ENCODE assay signal across 24 mouse cellular contexts in the genomic region with DNA sequence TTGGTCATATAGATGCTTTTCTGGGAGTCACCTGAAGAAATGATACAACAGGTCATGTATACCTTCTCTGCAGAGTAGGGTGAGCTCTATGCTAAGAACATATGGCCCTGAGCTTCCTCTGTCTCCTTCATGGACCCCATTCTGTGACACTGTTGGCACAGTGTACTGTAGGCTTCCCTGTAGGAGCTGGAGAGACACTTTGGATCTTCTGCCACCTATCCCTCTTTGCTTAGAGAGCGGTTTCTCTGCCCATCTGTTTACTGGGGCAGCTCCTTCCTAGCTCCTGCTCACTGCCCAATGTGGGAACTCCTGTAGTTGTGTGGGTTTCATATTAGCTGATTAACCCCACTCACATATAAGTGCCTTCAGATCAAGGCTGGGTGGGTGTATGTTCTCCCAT. TPM values are rescaled to one million over a fixed set of nuclear protein-coding genes. Genes with fewer than 3 reads are reported as not detected.
DNase-seq lines count a peak whose midpoint lies in the region; ATAC-seq and TF ChIP-seq lines count a peak whose summit lies in the region.
"Had no signal": no experiment of that assay in that cellular context is flagged by ENCODE, and none has a peak within 500 bp of the region (broad histone marks: within the 10 kb centered on the region; RNA-seq: fewer than 3 reads in every experiment).

No protein-coding gene starts in this region.

- 19% methylated on average over 1 of the region's 1 CpGs for WGBS in cerebellum, adult 2 months
- WGBS in embryonic facial prominence, embryonic 13.5 days = 91% methylated on average over 1 of the region's 1 CpGs
- WGBS in heart, adult 2 months = 94% methylated on average over 1 of the region's 1 CpGs
- 80% methylated on average over 1 of the region's 1 CpGs for WGBS in liver, postnatal 0 days (ENCODE audit: insufficient replicate concordance)

- no peak for TF ChIP-seq POLR2A in cerebellum, adult 2 months (IDR thresholded peaks at IDR 0.05; ENCODE audit: borderline replicate concordance, insufficient read depth, low read length)
- no peak for TF ChIP-seq POLR2A in heart, adult 2 months (IDR thresholded peaks at IDR 0.05; ENCODE audit: insufficient read depth, low read depth, low read length)

- no peak overlapping the region for H3K4me2 ChIP-seq in embryonic facial prominence, embryonic 13.5 days
- H3K4me2 ChIP-seq in liver, postnatal 0 days (ENCODE audit: low read depth, low read length) = no peak overlapping the region
- H3K4me2 ChIP-seq: hindbrain, embryonic 12.5 days; limb, embryonic 15.5 days; lung, embryonic 14.5 days; midbrain, embryonic 12.5 days; neural tube, embryonic 13.5 days had no signal

- no peak for ATAC-seq in embryonic facial prominence, embryonic 13.5 days (ENCODE audit: insufficient number of reproducible peaks, insufficient read depth, low FRiP score, low TSS enrichment, low read depth)
- ATAC-seq in liver, postnatal 0 days = no peak
- ATAC-seq: CD4-positive, CD25-positive, alpha-beta regulatory T cell, adult 4 months; forebrain, embryonic 16.5 days; hindbrain, postnatal 0 days; intestine, embryonic 16.5 days had no signal

- H3K4me3 ChIP-seq in cerebellum, adult 2 months (replicated peaks; ENCODE audit: insufficient read depth, low read depth, low read length) = no peak overlapping the region
- no peak overlapping the region for H3K4me3 ChIP-seq in embryonic facial prominence, embryonic 13.5 days
- H3K4me3 ChIP-seq in heart, adult 2 months = no peak overlapping the region
- H3K4me3 ChIP-seq in liver, postnatal 0 days (ENCODE audit: low read depth, low read length) = no peak overlapping the region
- H3K4me3 ChIP-seq: hindbrain, embryonic 12.5 days; limb, embryonic 15.5 days; midbrain, embryonic 12.5 days; neural tube, embryonic 13.5 days had no signal

- no peaks in the 10 kb centered on the region for H3K9me3 ChIP-seq in embryonic facial prominence, embryonic 13.5 days
- H3K9me3 ChIP-seq in liver, postnatal 0 days (ENCODE audit: low read length) = no peaks in the 10 kb centered on the region
- H3K9me3 ChIP-seq: hindbrain, embryonic 12.5 days; limb, embryonic 15.5 days; midbrain, embryonic 12.5 days; neural tube, embryonic 13.5 days had no signal

- intact Hi-C loops in heart, adult 2 months (cut with DNase I) = no loop called here

- no peak for TF ChIP-seq EP300 in heart, adult 2 months (IDR thresholded peaks at IDR 0.05; ENCODE audit: insufficient read depth, low read depth, low read length)
- no peak for TF ChIP-seq EP300 in liver, postnatal 0 days (IDR thresholded peaks at IDR 0.05; ENCODE audit: low read depth)

- peaks cover 2% of the 10 kb centered on the region for H3K79me2 ChIP-seq in heart, adult 2 months (replicated peaks; ENCODE audit: control insufficient read depth, insufficient read depth, low read length)

- DNase-seq in cerebellum, adult 11 months = peak; percentile 35
- peak; percentile 40 to 74 for DNase-seq in cerebellum, adult 2 months
- DNase-seq in cerebellum, postnatal 14 days = peak; percentile 17 to 58
- DNase-seq in frontal cortex, postnatal 36 days (ENCODE audit: low spot score in 2 of 2) = no peak
- no peak for DNase-seq in heart, adult 2 months
- DNase-seq in liver, postnatal 0 days = no peak
- DNase-seq: adrenal gland, postnatal 14 days; heart, postnatal 14 days; kidney, adult 8-10 months; kidney, postnatal 4 days; left cerebral cortex, postnatal 4 days; lung, embryonic 14.5 days; thymus, postnatal 4 days had no signal

- H3K9ac ChIP-seq in embryonic facial prominence, embryonic 13.5 days = no peak overlapping the region
- no peak overlapping the region for H3K9ac ChIP-seq in heart, adult 2 months (ENCODE audit: low read depth, low read length)
- no peak overlapping the region for H3K9ac ChIP-seq in liver, postnatal 0 days (replicated peaks)
- H3K9ac ChIP-seq: hindbrain, embryonic 12.5 days; limb, embryonic 15.5 days; liver, embryonic 14.5 days; lung, embryonic 14.5 days; midbrain, embryonic 12.5 days; neural tube, embryonic 13.5 days had no signal

- peaks cover 9% of the 10 kb centered on the region; the same call in 1 of the 2 replicates for H3K4me1 ChIP-seq in cerebellum, adult 2 months (ENCODE audit: control insufficient read depth, insufficient read depth, low read length)
- H3K4me1 ChIP-seq in embryonic facial prominence, embryonic 13.5 days = peaks cover 79% of the 10 kb centered on the region
- H3K4me1 ChIP-seq in heart, adult 2 months (ENCODE audit: control insufficient read depth, insufficient read depth, low read length) = no peaks in the 10 kb centered on the region; the same call in none of the 2 replicates
- no peaks in the 10 kb centered on the region for H3K4me1 ChIP-seq in liver, postnatal 0 days (ENCODE audit: insufficient read depth)

- no peak for TF ChIP-seq CTCF in cerebellum, adult 2 months (IDR thresholded peaks at IDR 0.05; ENCODE audit: borderline replicate concordance, insufficient read depth, low read depth, low read length)
- TF ChIP-seq CTCF in heart, adult 2 months (IDR thresholded peaks at IDR 0.05) = no peak
- no peak for TF ChIP-seq CTCF in liver, postnatal 0 days (IDR thresholded peaks at IDR 0.05; ENCODE audit: low read depth)

- H3K36me3 ChIP-seq in embryonic facial prominence, embryonic 13.5 days = no peaks in the 10 kb centered on the region
- H3K36me3 ChIP-seq in heart, adult 2 months (ENCODE audit: control insufficient read depth, insufficient read depth, low read length) = no peaks in the 10 kb centered on the region
- H3K36me3 ChIP-seq in liver, postnatal 0 days (replicated peaks; ENCODE audit: insufficient read depth, low read length) = no peaks in the 10 kb centered on the region
- H3K36me3 ChIP-seq: hindbrain, embryonic 12.5 days; limb, embryonic 15.5 days; midbrain, embryonic 12.5 days; neural tube, embryonic 13.5 days had no signal

- H3K27ac ChIP-seq in cerebellum, adult 2 months (ENCODE audit: insufficient read depth, low read length) = no peak overlapping the region
- peak overlapping the region; percentile 81 for H3K27ac ChIP-seq in embryonic facial prominence, embryonic 13.5 days
- no peak overlapping the region for H3K27ac ChIP-seq in heart, adult 2 months
- H3K27ac ChIP-seq in liver, postnatal 0 days (ENCODE audit: low read depth) = no peak overlapping the region
- H3K27ac ChIP-seq: hindbrain, embryonic 12.5 days; hindbrain, postnatal 0 days; kidney, postnatal 0 days; limb, embryonic 15.5 days; liver, embryonic 14.5 days; midbrain, embryonic 12.5 days; neural tube, embryonic 13.5 days had no signal

- no peaks in the 10 kb centered on the region for H3K27me3 ChIP-seq in cerebellum, adult 2 months (ENCODE audit: control insufficient read depth, insufficient read depth, low read length)
- peaks cover 2% of the 10 kb centered on the region; the same call in 1 of the 2 replicates for H3K27me3 ChIP-seq in embryonic facial prominence, embryonic 13.5 days
- H3K27me3 ChIP-seq in heart, adult 2 months (ENCODE audit: control insufficient read depth, insufficient read depth, low read length) = no peaks in the 10 kb centered on the region
- H3K27me3 ChIP-seq in liver, postnatal 0 days (ENCODE audit: insufficient read depth, low read length) = no peaks in the 10 kb centered on the region
- H3K27me3 ChIP-seq: hindbrain, embryonic 12.5 days; limb, embryonic 15.5 days; neural tube, embryonic 13.5 days had no signal

RNA-seq across cellular contexts. Expression of a gene that starts 28.1 kb away (rescaled TPM):
- 44.8 and 52.3 TPM in 2 replicates for polyA plus RNA-seq in cerebellum, adult 2 months (2012; rRNA removed)
- polyA plus RNA-seq in embryonic facial prominence, embryonic 13.5 days (2015; fragmentation: Nextera tagmentation; extraction: Ambion mirVana) = 61.7 and 67.5 TPM in 2 replicates
- 10 to 100 TPM; 15.9 to 18.5 TPM for total RNA-seq in heart, adult 2 months (2021)
- 12.1 and 14.9 TPM in 2 replicates for polyA plus RNA-seq in heart, adult 2 months (2012; rRNA removed)
- 13.4 and 15.2 TPM in 2 replicates for polyA plus RNA-seq in liver, postnatal 0 days (2015; fragmentation: Nextera tagmentation; extraction: Ambion mirVana)

Comparison
In these comparisons a context has a peak if more than half of its experiments do, and no peak if none do; other contexts are left out.
1. DNase-seq: peak in cerebellum, adult 11 months (single experiment), cerebellum, adult 2 months (2 of 2) and cerebellum, postnatal 14 days (2 of 2); none in frontal cortex, postnatal 36 days (0 of 2), heart, adult 2 months (0 of 2) and liver, postnatal 0 days (single experiment).